Mouse (Mus musculus): ENCODE data around the gene Nkx6-1.

Gene Nkx6-1

DNA sequence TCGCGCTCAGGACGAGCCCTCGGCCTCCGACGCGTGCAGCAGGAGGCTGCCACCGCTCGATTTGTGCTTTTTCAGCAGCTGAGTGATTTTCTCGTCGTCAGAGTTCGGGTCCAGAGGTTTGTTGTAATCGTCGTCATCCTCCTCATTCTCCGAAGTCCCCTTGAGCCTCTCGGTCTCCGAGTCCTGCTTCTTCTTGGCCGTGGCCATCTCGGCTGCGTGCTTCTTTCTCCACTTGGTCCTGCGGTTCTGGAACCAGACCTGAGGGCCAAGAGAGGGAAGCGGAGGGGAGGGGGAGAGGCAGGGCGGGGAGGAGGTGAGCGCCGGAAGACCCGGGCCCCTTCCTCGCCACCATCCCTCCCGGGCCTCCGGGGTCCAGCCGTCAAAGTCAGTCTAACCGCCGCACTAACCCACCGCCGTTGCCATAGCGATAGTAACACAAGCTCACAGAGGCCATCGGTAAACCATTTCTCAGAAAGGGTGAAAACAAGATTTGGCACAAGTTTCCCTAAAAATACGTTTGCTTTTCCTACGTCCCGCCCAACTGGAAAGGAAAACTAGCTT is 5.3 kb downstream of the Nkx6-1 start:
- DNase-seq (ENCODE audit: low spot score in 2 of 2), result no peak

DNA sequence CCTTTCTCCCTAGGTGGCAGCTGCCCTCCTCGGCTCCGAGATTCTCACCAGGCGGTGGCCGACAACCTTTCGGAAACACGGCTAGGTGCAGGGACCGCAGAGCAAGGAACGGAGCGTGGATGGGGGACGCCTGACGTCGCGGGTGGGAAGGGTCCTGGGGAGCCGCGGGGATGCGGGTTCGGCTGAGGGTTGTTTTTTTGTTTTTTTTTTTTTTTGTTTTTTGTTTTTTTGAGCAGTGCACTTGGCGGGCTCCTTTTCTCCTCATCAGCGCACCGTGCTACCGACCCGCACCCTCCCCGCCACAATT is 5.9 kb downstream of the Nkx6-1 start:
- DNase-seq (ENCODE audit: low spot score in 2 of 2), result no peak

DNA sequence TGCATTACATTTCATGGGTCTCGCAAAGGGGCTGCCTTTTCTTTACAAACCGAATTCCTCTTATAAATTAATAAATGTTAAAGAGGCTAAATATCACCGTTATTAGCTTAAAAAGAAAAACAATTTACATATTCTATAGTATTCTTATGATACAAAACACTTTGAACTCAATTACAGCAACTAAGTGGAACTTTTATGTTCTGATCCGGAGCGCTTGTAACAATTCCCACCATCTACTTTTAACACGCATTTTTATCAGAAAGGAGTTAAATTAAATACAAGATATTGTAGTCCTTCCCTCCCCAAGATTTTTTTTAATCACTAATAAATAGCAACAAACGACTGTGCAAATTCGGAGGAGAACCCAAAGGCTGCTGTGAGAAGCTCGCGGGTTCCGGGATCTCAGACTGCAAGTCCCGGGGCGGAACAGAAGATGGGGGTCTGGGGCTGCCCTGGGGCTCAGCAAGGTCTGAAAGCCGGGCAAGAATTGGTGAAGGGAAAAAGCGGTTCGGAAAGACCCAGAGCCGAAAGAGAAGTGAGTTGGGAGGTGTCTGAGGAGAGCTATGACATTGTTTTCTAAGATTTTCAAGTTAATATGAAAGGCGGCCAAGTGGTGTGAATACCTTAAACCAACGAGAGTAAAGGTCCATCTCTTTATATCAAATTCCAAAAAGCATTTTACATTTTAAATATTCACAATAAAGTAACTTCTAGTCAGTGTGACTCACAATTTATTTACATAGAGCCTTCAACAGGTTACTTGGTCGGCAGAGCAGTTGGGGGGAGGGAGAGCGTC is 6.4 kb downstream of the Nkx6-1 start:
- DNase-seq (ENCODE audit: low spot score in 2 of 2), result no peak

DNA sequence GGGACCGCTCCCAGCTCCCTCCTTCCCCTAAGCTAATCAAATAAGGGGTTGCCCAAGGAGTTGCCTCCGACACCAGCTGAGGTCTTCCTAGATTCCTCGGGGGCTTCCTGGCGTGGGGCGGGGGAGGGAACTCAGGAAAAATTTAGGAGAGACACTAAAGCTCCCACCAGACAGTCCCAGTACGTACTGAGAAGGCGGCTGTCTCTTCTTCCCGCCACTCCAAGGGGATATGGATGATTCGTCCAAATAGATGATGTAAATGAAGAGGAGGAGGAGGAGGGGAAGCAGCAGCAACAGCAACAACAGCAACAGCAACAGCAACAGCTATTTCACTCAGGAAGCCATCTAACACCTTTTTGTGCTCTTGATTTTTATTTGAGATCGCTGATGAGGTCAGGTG is 7.1 kb downstream of the Nkx6-1 start:
- DNase-seq (ENCODE audit: low spot score in 2 of 2), result no peak

DNA sequence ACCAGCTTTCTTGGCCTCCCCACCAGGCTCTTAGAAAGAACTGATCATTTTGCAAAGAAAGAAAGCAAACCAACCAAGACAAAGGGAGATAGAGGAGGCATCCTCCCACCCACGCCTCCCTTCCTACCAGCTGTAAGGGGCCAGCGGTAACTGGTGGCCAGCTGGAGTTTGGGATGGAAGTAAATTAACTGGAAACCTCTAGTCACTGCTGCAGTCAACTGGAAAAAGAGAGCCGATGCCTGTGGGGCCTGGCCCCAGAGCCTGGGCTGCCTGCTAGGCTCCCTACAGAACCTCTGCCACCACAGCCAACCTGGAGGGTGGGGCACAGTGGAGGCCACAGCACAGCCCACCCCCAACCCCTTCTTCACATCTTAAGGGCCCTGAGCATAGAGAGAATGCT is 8.7 kb downstream of the Nkx6-1 start:
- no peak for DNase-seq (ENCODE audit: low spot score in 2 of 2)

DNA sequence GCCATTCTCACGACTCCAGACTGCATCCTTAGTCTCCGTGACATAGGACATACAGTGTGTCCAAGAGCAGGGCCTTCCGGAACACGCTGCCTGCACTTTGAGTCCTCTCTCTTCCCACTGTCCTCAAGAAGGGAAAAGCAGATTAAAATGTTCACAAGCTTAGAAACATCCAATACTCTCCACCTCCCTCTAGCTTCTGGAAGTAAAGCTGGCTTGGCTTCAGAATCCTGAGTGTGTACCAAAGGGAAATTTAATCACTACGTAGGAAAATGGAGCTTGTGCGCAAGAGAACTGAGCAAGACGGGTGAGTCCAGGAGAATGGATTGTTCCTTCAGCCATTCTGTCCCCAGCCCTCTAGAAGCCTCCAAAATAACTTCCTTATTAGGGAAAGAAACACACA is 9.4 kb downstream of the Nkx6-1 start:
- no peak for DNase-seq (ENCODE audit: low spot score in 2 of 2)

DNA sequence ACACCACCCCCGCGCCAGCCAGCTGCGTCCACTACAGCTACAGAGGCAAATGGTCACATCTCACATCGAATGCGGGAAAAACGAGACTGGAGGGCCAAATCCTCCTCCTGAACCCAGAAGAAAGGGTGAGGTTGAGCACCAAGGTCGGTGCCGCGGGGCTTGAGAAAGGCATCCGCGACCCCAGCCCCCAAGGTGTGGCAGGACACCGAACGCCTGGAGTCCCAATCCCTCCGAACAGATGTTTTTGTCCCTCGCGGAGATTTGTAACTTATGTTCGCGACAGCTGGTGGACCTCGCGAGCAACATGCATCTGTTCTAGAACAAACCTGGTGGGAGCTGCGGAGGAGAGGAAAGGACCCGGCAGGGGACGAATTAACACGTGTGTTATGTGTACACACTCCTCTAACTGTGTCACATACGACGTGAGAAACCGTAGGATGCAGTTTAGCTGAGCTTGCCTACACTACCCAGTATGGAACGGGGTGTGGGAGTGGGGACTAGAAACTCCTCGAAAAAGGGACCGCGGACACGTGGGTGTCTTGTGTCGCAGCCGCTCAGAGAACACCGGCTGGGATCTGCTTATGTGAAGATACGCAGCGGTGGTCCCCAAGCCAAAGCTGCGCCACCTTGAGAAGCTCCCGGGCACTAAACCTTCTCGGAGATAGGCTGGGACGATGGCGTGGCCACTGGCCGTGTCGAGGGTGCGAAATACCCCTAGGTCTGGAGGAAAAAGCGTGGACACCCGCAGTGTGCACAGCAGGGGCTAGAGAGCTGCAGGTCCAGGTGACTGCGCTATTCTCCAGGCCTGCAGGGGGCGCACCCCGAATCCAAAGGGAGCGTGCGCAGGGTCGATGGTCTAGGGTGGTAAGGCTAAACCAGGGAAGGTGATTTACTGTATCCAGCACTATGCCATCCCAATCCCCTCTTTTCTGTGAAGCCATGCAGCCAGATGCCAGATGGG is 16.8 kb downstream of the Nkx6-1 start:
- DNase-seq (ENCODE audit: low spot score in 2 of 2), result no peak

DNA sequence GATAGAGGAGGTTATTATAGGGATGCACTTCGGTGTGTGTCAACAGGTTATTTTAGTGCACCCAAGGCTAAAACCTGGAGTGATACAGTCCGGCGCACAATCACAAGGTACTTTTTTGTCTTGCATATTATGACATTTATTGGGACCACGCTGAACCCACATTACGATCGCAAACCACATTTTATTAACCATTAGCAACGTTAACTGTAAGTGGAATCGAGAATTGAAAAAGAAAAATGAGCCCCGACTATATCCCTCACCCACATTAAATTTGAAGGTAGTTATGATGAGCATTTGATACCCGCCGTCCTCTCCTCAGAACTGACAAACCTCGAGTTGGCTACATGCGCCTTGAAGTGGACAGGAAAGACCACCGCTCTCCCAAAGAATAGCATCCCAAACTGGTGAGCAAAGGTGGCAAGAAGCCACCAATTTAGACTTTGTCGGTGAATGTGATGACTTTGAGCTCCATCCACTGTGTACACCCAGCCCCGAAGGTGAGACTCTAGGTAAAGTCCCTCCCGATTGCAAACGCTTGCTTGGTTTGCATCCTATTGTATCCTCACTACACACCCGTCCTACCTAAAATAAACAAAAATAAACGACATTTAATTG is 17.7 kb downstream of the Nkx6-1 start:
- DNase-seq (ENCODE audit: low spot score in 2 of 2), result no peak

DNA sequence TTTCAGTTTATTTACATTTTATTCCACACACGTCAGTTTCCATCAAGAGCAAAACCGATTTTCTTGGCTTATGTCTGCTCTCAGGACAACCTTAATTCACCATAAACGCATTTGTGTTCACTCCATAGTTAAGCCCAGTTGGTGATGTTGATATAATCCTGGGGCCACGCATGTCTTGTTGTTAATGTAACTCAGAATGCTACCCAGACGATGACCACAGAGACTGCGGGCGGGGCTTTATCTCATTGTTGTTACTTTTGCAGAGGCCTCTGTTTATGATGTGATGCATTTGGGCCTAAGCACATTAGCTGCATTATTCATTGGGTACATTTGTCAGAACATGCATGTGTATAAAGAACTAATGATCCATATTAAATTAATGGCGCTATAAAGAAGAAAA is 19.7 kb downstream of the Nkx6-1 start:
- DNase-seq (ENCODE audit: low spot score in 2 of 2), result no peak

DNA sequence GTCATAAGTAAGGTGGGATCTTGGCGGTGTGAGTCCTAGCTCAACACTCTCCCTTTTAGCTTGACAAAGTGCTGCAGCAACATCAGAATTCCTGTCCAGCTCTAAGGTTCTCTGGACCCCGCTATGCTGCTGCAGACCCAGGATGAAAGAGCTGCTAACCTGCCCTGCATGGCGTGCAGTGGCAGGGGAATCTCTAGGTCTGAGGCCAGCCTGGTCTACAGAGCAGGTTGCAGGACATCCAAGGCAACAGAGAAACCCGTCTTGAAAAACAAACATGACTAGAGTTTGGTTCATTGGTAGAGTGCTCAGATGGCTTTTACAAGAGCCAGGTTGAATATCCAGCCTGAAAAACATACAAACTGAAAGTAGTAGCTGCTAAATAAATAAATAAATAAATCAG is 26.7 kb downstream of the Nkx6-1 start:
- no peak for DNase-seq (ENCODE audit: low spot score in 2 of 2)

Data from urinary bladder, postnatal 4 days (tissue).